Mouse (Mus musculus): ENCODE results near the gene Yy1.

The Yy1 gene

DNA sequence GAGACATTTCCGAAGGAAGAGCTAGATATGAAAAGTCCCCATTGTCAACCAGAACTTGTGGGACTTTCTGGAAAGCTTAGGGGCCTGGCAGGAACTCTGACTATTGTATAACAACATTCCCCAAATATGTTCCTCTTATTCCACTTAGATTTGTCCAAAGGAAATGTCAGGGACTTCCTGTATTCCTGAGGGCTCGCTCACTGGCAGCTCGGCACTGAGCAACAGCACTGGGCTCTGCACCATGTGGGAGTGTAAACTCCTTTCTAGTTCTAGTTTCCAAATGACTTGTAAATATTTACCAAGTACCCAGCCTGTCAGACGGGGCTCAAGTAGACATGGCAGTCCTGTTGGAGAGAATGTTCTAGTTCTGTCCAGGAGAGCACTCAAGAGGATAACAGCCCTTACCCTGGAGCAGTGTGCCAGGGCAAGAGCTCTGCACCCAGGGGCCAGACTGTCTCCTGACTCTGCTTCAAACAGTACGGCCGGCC lies 72.3 kb downstream of the Yy1 start:
- DNase-seq, result no peak

DNA sequence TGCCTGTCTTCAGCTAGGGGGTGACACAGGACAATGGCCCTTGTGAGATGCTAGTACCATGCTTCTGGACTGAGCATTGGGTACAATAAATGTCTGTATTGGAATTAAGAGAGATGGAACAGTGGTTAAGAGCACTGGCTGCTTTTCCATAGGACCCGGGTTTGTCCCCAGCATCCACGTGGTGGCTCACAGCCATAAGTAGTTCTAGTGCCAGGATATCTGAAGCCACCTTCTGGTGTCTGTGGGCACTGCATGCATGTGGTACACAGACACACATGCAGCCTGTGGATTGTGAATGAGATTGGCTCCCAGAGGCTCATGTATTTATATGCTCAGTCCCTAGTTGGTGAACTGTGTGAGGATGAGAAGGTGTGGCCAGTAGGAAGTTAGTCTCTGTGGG lies 76.8 kb downstream of the Yy1 start:
- no peak for DNase-seq

Measured in kidney, adult 11 months (tissue).